Mouse (Mus musculus) embryonic fibroblast, embryonic 13.5 days (primary cell): ENCODE data around the gene Akr1b3.

Experiments used
- CTCF ChIP-seq: IDR thresholded peaks from 2 replicates; pipeline ENCODE4 v1.5.1; 2011; ENCODE audit warnings: mild to moderate bottlenecking, control low read depth, low read length, moderate library complexity, borderline replicate concordance; ENCODE audit not compliant: insufficient read depth
- POLR2A ChIP-seq: IDR thresholded peaks from 2 replicates; pipeline ENCODE4 v1.6.1; 2011; ENCODE audit warnings: low read depth, mild to moderate bottlenecking, control low read depth, low read length, moderate library complexity

DNA sequence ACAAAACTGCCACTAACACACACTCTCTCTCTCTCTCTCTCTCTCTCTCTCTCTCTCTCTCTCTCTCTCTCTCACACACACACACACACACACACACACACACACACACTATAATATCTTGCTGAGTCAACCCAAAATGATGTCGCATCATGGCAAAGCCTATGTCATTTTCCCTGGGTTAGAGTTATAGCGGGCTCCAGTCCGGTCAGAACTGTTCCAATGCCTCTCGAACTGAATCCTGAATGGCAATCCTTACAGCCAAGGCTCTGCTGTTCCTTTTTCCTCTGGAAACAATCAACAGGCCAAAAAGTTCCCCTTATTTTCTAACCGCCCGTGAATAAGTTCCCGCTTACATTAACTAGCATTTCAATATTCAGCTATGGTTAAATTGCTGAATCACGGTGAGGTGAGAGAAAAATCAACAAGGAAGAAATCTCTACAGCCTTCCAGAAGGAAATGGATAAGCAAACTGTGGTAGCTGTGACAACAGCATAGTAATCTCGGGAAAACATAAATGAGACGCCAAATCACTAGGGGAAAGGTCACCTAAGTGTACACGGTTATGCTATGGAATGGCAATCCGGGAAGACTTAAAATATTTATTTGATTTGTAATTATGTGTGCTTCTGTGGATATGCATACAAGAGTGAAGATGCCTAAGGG is 32.9 kb upstream of the Akr1b3 start:
- no peak for TF ChIP-seq CTCF
- no peak for TF ChIP-seq POLR2A
